Mouse (Mus musculus) hematopoietic stem cell, adult 5-6 weeks (primary cell): ENCODE measurements around the gene Fam205a1. TPM values are rescaled to one million over a fixed set of nuclear protein-coding genes. Genes with fewer than 3 reads are reported as not detected.
"Not testable (repeated sequence)": the region's sequence is repeated elsewhere in the genome, so short reads cannot be mapped to it uniquely, and the experiment has no call there.

Experiments
- ATAC-seq, 2 experiments: fragments of 125-278 bp in 1 of 2; replicated peaks in 1 of 2; 2 replicates each; pipeline ENCODE4 v1.8.0; 2016 to 2017; ENCODE audit warnings: inconsistent platforms in 2 of 2, mild to moderate bottlenecking in 2 of 2, moderate number of reproducible peaks in 2 of 2, low read depth in 1 of 2, moderate TSS enrichment in 1 of 2; ENCODE audit not compliant: low FRiP score in 2 of 2, poor library complexity in 2 of 2, severe bottlenecking in 2 of 2, insufficient read depth in 1 of 2, low TSS enrichment in 1 of 2
- total RNA-seq: library from RNA; stranded (forward); fragments of 172-1452, 232-1000 nt; gene quantifications from 2 replicates; pipeline ENCODE4 v1.2.3, GENCODE M21; 2017

Fam205a1 gene
- total RNA-seq = not detected in 2 replicates

DNA sequence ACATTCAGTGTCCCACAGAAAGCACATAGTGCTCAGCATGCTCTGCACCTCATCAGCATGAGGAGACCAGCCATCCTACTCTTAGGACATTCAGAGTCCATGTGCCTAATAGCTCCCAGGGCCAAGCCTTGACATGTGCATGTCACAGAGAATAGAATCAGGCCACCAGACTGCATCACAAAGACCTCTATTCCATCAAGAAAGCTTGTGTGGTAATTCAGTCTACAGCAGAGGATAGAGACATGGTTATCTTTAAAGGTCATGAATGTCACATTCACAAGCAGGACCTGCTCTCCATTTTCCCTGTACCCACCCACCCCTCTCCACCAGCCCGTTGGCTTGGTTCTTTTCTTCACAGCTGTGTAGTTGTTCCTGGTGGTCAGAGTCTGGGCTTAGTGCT lies at the start of gene Fam205a1:
Fam205a1 (minus strand) TSS at position 101 of the 400 bp plus-strand sequence.
- ATAC-seq = not testable (repeated sequence)

DNA sequence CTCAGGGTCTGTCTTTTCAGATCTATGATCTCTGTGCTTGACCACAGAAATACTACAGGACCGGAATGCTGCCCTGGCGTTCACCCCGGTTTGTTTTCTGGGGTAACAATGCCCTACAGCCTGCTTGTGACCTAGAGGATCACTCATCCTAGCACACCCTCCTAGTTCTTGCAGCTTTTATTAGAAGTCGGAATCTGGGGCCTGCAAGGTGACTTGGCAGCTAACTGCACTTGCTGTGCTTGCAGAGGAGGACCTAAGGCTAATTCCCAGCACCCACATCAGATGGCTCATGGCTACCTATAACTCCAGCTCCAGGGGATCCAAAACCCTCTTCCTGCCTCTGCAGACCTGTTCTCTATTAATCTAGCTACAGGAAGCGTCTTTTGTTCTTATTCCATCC lies 49.0 kb upstream of the Fam205a1 start:
- ATAC-seq = no peak

DNA sequence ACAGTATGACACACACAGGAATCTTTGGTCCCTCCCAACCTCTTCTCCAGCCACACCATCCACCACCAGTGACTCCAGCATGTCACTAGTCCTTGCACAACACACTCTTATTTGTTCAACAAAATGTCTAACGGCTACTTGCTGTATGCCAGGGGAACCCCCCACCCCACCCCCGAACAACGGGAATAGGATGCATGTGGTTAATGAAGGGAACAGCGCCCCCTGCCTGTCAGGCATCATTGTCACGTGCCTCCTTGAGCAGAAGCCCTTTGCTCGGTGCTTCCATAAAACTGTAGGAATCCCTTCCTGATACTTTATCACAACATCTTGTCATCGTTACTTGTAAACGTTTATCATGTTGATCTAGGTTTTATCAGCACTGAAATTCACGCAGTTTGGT lies 48.5 kb upstream of the Fam205a1 start:
- ATAC-seq = peak; percentile 42 to 53; a peak in 2 of 4 replicates

DNA sequence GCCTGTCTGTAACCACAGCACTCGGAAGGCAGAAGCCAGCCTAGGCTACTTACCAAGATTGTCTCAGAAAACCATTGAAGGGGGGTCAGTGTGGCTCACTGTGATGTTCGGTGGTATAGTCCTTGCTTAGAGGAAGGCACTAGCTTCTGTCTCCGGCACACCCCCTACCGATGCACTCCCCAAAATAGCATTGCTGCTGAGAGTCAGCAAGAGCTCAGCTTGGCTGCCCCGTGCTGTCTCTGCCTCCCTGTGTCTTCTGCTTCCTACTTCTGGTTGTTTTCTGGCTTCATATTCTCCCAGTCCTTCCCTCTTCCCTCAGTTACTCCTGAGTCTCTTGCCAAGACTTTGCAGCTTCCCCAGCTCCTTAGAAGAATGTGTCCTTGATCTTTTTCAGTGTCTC lies 47.2 kb upstream of the Fam205a1 start:
- no peak for ATAC-seq

DNA sequence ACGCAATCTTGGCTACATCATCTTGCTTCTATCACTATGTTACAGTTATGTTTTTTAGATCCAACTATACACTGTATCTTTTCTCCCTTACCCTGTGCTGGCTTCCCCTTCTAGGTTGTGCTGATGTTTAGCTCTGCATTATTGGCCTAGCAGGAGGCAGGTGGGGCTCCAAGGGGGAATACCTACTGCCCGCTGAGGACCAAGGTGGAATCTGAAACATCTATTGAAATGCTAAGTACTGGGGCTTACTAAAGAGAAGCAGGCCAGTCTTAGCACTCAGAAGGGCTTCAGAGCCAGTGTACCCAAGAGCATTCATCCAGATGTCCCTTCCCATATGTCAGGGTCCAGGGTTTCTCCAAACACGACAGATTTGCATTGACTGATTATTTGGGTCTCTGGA lies 45.2 kb upstream of the Fam205a1 start:
- no peak for ATAC-seq

DNA sequence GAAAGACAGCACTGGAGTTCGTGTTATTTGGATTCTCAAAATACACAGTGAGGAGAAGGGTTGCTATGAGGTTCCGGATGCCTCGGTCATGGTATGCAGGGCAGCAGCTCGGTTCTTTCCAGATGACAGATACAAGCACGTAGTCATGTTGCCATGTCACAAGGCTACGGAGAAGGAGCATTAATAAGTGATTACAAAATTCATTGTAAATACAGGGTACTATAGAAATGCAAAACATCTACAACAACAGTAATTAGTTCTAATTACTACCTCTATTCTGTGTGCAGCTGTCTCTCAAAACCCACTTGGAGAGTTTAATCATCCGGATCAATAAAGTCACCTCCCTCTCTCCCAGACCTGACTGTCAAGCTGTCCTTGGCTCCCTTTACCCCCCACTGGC lies 41.4 kb upstream of the Fam205a1 start:
- no peak for ATAC-seq

DNA sequence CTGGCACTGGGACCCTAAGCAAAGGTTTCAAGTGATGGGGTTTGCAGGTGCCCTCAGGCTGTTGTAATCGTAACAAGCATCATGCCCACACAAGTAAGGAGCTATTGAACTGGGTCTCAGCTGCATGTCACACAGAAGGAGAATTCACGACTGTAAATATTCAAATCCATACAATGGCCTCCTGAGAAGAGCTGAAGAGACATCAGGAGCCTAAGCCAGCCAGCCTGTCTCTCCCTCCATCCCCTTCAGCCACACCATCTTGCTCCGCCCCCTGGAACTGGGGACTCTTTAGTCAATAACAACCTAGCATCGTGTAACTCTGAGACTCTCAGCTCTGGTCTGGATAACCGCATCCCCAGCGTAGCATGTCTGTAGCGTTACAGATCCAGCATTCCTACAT lies 37.5 kb upstream of the Fam205a1 start:
- ATAC-seq = no peak

DNA sequence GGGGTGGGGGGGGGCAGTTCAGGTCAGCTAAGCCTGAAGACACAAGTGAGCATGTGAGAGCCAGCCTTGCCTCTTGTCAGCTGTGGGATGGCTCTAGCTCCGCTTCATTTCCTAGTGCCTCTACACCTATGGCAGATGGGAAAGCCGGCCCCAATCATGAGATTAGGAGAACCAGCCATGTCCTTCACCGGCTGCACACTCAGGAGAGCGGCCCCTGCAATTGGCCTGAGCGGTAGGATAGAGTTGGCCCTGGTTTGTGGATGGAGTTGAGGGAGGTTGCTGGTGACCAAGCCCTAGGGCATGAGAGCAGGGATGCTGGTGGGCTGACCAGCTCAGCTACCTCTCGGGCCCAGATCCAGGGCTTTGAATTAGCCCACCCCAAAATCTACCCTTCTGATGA lies 35.1 kb upstream of the Fam205a1 start:
- ATAC-seq = no peak

DNA sequence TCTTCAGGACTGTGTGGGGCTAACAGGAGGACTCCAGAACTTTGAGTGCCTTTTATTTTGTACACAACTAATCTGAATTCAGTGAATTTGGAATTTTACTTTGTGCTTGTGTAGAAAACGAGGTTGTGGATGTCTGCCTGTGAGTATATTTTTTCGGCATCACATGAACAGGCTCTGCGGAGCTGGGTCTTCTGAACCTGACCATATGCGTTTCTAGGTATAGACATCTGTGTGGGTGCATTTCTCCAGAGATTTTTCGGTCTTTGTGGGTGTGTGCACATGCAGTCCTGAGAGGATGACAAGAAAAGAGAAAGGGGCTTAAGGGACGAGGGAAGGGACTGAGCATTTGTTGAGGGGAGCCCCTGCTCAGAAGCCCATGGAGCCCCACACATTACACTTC lies 33.2 kb upstream of the Fam205a1 start:
- ATAC-seq = no peak

DNA sequence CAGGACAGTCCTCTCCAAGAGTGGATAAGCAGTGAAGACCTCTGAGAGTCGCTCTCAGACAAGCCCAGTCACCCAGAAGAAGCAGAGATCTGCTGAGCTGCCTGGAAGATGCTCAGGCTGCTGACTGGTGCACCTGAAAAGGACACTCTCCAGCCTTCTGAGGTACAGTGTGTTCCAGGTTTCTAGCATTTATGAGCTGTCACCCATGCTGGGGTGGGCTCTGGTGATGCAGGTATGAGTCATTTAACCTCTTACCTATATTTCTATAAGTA lies 26.9 kb upstream of the Fam205a1 start:
- no peak for ATAC-seq

DNA sequence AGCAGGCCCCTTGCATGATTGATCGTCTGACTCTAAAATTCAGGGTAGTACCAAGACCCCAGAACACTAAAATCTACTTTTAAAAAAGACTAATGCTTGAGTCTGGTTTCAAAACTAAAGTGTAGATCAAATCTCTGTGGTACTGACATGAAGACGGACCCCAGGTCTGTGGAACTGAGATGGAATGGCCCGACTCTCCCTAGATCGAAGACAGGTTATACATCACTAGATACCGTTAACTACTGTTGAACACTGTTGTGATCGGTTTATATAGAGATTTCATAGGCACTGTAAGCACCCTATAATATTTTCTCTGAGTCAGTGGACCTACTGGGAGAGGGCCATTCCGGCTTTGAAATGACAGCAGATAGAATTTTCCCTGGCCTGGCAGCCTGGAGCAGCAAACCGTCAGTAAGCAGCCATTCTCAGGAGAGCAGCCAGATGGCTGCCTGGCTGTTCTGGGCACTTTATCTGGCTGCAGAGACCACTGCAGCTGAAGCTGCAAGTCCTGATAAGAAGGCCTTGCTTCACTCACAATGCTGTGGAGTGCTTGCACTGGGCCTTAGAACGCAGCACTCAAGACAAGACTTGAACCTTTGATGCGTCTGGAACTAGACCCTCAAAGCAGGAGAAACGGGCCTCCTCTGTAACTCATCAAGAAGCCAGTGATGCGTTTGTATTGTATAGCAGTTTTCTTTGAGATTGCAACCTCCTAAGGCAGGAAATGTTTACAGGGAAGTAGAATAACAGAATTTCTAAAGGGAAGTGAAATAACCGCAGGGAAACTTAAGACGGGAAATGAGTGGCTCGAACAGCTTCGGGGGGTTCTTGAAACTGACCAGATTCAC lies 26.4 kb upstream of the Fam205a1 start:
- peak; percentile 43 to 61 for ATAC-seq

DNA sequence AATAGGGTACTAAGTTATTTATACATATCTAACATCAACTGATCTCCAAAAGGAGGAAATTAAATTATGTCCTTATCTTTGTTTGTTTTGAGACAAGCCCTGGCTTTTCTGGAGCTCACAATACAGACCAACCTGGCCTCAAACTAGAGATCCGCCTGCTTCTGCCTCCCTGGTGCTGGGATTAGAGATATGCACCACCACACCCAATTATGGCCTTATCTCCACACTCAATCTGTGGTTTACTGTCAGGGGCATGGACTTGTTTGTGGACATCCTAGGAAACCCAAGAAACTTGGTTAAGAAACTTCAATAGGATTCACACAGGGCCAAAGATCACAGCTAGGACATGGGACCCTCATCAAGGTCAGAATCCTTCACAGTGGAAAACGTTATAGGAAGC lies 24.0 kb upstream of the Fam205a1 start:
- no peak for ATAC-seq

DNA sequence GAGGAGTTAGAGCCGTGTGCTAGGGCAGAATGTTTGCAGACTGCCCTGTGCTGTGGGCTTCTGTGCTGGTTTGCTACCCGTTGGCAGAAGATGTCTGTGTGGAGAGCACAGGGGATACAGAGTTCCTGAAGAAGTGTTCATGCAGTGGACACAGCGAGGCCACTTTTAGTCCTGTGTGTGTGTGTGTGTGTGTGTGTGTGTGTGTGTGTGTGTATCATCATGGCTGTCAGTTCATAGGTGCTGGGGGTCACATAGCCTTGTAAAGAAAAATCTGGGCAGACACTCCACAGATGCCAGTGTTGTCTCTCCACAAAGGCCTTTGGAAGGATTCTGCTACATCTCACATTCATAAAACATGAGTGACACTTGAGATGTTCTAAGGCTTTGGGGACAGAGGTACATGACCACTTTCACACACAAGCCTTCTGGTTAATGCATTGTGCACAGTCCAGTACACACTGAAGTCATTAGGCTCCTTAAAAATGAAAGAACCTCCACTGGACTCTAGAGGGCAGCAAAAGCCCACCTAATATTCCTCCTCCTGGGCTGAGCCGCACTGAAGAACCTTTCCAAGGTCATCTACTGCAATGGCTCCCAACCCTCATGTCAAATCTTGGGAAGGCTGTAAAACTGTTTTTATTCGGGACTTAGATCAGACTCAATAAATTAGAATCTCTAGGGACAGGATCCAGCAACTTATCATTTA lies 23.1 kb upstream of the Fam205a1 start:
- peak; percentile 74 to 88; a peak in 3 of 4 replicates for ATAC-seq

DNA sequence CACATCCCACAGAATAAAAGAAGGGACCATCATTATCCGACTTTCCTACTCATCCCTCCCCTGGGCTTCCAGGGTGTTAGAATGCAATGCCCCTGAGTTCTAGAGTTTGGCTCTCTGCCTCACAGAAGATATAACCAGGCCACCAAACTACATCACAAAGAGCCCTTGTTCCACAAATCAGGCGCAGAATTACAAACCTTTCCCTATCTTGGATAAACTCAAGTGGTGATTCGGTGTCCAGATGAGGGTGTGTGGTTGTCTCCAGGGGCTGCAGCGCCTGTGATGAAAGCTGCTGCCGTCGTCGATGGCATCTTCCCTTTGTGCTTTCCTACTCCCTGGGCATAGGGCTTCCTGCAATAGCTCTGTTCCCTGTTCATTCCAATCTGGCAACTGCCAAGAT lies 20.4 kb upstream of the Fam205a1 start, which contains the start of gene Fam205c:
Fam205c (minus strand) TSS at position 101 of the 400 bp plus-strand sequence.
- no peak for ATAC-seq

DNA sequence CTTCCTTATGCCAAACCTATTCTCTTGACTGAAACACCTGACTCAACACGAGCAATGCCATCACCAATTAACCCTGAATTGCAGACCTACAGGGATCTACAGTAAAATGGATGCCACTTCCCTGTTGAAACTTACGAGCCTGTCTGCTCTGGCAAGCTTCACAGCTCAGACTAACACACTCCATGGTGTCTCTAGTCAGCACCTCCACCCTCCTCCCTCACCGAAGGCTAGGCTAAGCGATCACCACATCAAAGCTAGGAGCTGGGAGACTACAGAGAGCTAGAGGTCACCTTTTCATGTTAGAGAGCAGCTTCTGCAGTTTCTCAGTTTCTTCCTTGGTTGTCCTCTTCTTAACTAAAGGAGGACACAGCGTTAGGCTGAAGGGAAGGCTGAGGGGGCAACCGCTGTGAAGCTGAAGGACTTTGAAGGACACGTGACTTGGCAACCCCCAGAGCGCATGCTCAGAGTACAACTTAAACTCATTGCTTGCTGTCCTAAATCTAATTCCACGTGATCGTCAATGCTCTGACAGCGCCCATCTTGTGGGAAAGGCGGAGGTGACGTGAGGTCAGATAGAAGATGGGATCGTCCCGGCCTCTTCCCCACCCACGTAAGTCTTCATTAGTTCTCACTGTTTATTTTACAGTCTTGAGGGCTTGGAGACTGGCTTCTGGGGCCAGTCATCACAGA lies 19.2 kb upstream of the Fam205a1 start:
- no peak for ATAC-seq

DNA sequence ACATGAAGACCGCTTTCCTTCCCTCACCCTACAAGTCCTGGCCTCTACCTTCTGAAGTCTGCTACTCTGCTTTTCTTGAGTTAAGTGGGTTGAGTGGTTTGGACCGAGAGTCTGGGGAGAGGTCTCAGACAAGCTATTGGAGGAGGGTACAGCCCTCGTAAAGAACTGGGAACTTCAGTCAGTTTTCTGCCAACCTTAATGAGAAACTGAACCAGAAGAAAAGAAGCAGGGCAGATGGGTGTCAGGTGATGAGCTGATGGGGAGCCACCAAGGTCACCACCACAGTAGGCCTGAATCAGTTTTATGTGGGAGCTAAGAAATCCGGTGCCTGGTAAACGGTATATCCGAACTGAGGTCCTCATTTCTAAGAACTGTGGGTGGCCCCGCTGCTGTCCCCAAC lies 18.5 kb upstream of the Fam205a1 start:
- ATAC-seq = no peak

DNA sequence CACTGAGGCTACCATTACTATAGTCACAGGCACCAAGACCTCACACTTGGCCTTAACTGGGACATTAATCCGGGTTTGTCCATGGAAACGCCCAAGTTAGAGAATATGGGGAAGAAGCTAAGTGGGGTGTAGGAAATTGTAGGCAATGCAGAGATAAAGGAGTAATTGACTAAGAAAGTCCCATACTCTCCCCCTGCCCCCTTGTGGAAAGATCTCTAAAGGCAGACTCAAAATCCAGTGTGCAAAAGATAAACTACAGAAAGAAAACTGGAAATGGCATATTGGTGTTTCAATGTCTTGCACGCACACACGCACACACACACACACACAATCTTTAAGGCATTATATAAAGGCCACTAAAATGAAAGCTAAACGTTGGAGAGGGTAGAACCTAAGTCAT lies 17.1 kb upstream of the Fam205a1 start:
- ATAC-seq = no peak

DNA sequence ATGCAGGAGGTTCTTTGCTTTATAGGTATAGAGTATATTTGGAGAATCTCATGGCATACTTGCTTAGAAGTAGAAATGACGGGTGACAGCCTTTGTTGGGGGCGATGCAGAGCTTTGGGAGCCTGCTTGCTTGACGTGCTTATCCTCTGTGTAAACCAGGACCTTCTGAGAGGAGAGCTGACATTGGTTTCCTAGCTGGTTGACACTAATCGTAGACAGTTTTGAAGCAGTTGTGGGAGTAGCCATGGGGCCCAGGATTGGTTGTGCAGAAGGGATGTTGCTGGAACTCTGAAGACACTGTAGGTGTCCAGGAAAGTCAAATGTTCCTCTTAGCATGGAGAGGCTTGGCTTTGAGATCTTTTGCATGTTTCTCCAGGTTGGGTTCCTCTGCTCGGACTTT lies 14.5 kb upstream of the Fam205a1 start:
- ATAC-seq = no peak
